Mouse (Mus musculus) CH12.LX (cell line): ENCODE results near the gene Cep57l1. TPM values are rescaled to one million over a fixed set of nuclear protein-coding genes. Genes with fewer than 3 reads are reported as not detected.

Source experiments
- DNase-seq: peaks from one replicate; pipeline ENCODE4 v3.0.0-alpha.2; 2013; ENCODE audit errors: extremely low read depth
- H3K27ac ChIP-seq: 2 replicates; pipeline ENCODE4 v1.5.1; 2012; ENCODE audit warnings: low read depth, mild to moderate bottlenecking, control low read depth, moderate library complexity; ENCODE audit not compliant: insufficient read depth
- H3K27me3 ChIP-seq: replicated peaks from 2 replicates; pipeline ENCODE3; 2012; ENCODE audit warnings: inconsistent platforms
- H3K36me3 ChIP-seq, 2 experiments: replicated peaks in 1 of 2; 2 replicates each; pipeline versions ENCODE3 to v1.6.1; 2012; ENCODE audit warnings: inconsistent platforms in 1 of 2, low read length in 1 of 2, mild to moderate bottlenecking in 1 of 2, mixed read lengths in 1 of 2, moderate library complexity in 1 of 2; ENCODE audit not compliant: control insufficient read depth in 1 of 2, insufficient read depth in 1 of 2
- H3K4me1 ChIP-seq, 2 experiments: 2 replicates each; pipeline ENCODE4 v1.6.1; 2012; ENCODE audit warnings: inconsistent platforms in 1 of 2, moderate library complexity in 1 of 2; ENCODE audit not compliant: insufficient read depth in 2 of 2, control insufficient read depth in 1 of 2
- H3K4me2 ChIP-seq: 2 replicates; pipeline ENCODE4 v1.6.1; 2012; ENCODE audit warnings: low read depth, mild to moderate bottlenecking, control low read depth; ENCODE audit not compliant: poor library complexity, insufficient read depth, severe bottlenecking
- H3K4me3 ChIP-seq, 3 experiments: fragments of 150-350 bp in 1 of 3; sonication (generic) in 1 of 3; replicated peaks in 1 of 3; 2 replicates each; pipeline versions ENCODE3 to v1.5.1; 2011 to 2012; ENCODE audit warnings: low read depth in 2 of 3, low read length in 2 of 3, mild to moderate bottlenecking in 2 of 3, moderate library complexity in 2 of 3, control low read depth in 1 of 3, improper control_type of control experiment in 1 of 3, inconsistent platforms in 1 of 3, mixed read lengths in 1 of 3; ENCODE audit not compliant: poor library complexity in 1 of 3
- H3K79me2 ChIP-seq: replicated peaks from 2 replicates; pipeline ENCODE4 v1.6.1; 2012; ENCODE audit warnings: mild to moderate bottlenecking, moderate library complexity; ENCODE audit not compliant: control insufficient read depth, poor library complexity, insufficient read depth, severe bottlenecking; ENCODE audit errors: extremely low read depth
- H3K9ac ChIP-seq: 2 replicates; pipeline ENCODE4 v1.6.1; 2012; ENCODE audit warnings: low read depth, mild to moderate bottlenecking, control low read depth, moderate library complexity; ENCODE audit not compliant: insufficient read depth
- H3K9me3 ChIP-seq: replicated peaks from 2 replicates; pipeline ENCODE3; 2012; ENCODE audit warnings: low read length, inconsistent platforms, mixed read lengths
- BHLHE40 ChIP-seq: IDR thresholded peaks from 2 replicates; pipeline ENCODE4 v1.6.1; 2011; ENCODE audit warnings: mild to moderate bottlenecking, low read depth, low read length, improper control_type of control experiment
- CHD2 ChIP-seq: IDR thresholded peaks from 2 replicates; pipeline ENCODE4 v1.6.1; 2011; ENCODE audit warnings: low read length, improper control_type of control experiment
- CTCF ChIP-seq, 2 experiments: IDR thresholded peaks in 1 of 2; conservative IDR thresholded peaks in 1 of 2; 2 replicates each; pipeline ENCODE4 v1.5.1; 2011 to 2012; ENCODE audit warnings: low read depth in 2 of 2, low read length in 2 of 2, improper control_type of control experiment in 1 of 2, inconsistent platforms in 1 of 2, mild to moderate bottlenecking in 1 of 2, moderate library complexity in 1 of 2
- E2F4 ChIP-seq: IDR thresholded peaks from 2 replicates; pipeline ENCODE4 v1.6.1; 2011; ENCODE audit warnings: low read depth, low read length, improper control_type of control experiment; ENCODE audit not compliant: insufficient replicate concordance
- ELF1 ChIP-seq: IDR thresholded peaks from 2 replicates; pipeline ENCODE4 v1.6.1; 2014; ENCODE audit warnings: low read depth, mild to moderate bottlenecking, inconsistent platforms, low read length, improper control_type of control experiment
- EP300 ChIP-seq: IDR thresholded peaks from 2 replicates; pipeline ENCODE4 v1.6.1; 2011; ENCODE audit warnings: low read length, improper control_type of control experiment
- ETS1 ChIP-seq: conservative IDR thresholded peaks from 2 replicates; pipeline ENCODE4 v1.6.1; 2012; ENCODE audit warnings: low read depth, mild to moderate bottlenecking, inconsistent platforms, low read length, improper control_type of control experiment, moderate library complexity
- GABPA ChIP-seq: IDR thresholded peaks from 2 replicates; pipeline ENCODE4 v1.6.1; 2012; ENCODE audit warnings: low read depth, low read length, improper control_type of control experiment, inconsistent platforms; ENCODE audit not compliant: insufficient replicate concordance
- KAT2A ChIP-seq: IDR thresholded peaks from 2 replicates; pipeline ENCODE4 v1.6.1; 2012; ENCODE audit warnings: low read length, improper control_type of control experiment, inconsistent platforms; ENCODE audit not compliant: insufficient replicate concordance
- MAX ChIP-seq: IDR thresholded peaks from 2 replicates; pipeline ENCODE4 v1.6.1; 2011; ENCODE audit warnings: low read length, improper control_type of control experiment
- MAZ ChIP-seq: IDR thresholded peaks from 2 replicates; pipeline ENCODE4 v1.6.1; 2012; ENCODE audit warnings: low read depth, mild to moderate bottlenecking, inconsistent platforms, low read length, improper control_type of control experiment, moderate library complexity
- MXI1 ChIP-seq: IDR thresholded peaks from 2 replicates; pipeline ENCODE4 v1.6.1; 2011; ENCODE audit warnings: mild to moderate bottlenecking, low read depth, low read length, improper control_type of control experiment
- NELFE ChIP-seq: IDR thresholded peaks from 2 replicates; pipeline ENCODE4 v1.6.1; 2011; ENCODE audit warnings: low read depth, low read length, improper control_type of control experiment
- NRF1 ChIP-seq: IDR thresholded peaks from 2 replicates; pipeline ENCODE4 v1.6.1; 2014; ENCODE audit warnings: low read depth, mild to moderate bottlenecking, inconsistent platforms, low read length, improper control_type of control experiment, moderate library complexity
- POLR2A ChIP-seq: IDR thresholded peaks from 2 replicates; pipeline ENCODE4 v1.6.1; 2011; ENCODE audit warnings: low read depth, mild to moderate bottlenecking, improper control_type of control experiment, low read length
- RAD21 ChIP-seq: IDR thresholded peaks from 2 replicates; pipeline ENCODE4 v1.6.1; 2011; ENCODE audit warnings: low read depth, mild to moderate bottlenecking, low read length, improper control_type of control experiment, moderate library complexity
- RCOR1 ChIP-seq: conservative IDR thresholded peaks from 2 replicates; pipeline ENCODE4 v1.6.1; 2012; ENCODE audit warnings: low read depth, mild to moderate bottlenecking, inconsistent platforms, low read length, improper control_type of control experiment
- UBTF ChIP-seq: IDR thresholded peaks from 2 replicates; pipeline ENCODE4 v1.6.1; 2012; ENCODE audit warnings: low read depth, mild to moderate bottlenecking, inconsistent platforms, low read length, improper control_type of control experiment, moderate library complexity
- ZC3H11A ChIP-seq: IDR thresholded peaks from 2 replicates; pipeline ENCODE4 v1.6.1; 2012; ENCODE audit warnings: low read depth, mild to moderate bottlenecking, inconsistent platforms, low read length, improper control_type of control experiment
- ZNF384 ChIP-seq: IDR thresholded peaks from 2 replicates; pipeline ENCODE4 v1.6.1; 2012; ENCODE audit warnings: low read depth, low read length, improper control_type of control experiment, inconsistent platforms
- dilution Hi-C: fragments of 300-500 bp; cut with MboI; formaldehyde crosslinking; loops from 2 replicates; pipeline ENCODE4 v1.14.3; 2020; ENCODE audit warnings: low sequenced_read_pairs; ENCODE audit not compliant: extremely low pct_unique_long_range_greater_than_20kb, extremely low pct_ligation_motif_present
- in situ Hi-C: fragments of 300-500 bp; cut with MboI; formaldehyde crosslinking; loops from 3 replicates; pipeline ENCODE4 v1.14.3; 2019; ENCODE audit warnings: low sequenced_read_pairs, low pct_ligation_motif_present, low pct_unique_long_range_greater_than_20kb, mixed read lengths
- polyA plus RNA-seq: library from polyadenylated mRNA; unstranded; fragments of >175 nt; gene quantifications from 2 replicates; pipeline ENCODE4 v1.2.1, GENCODE M21; 2012; ENCODE audit warnings: low read depth; ENCODE audit not compliant: insufficient read length
- total RNA-seq, 2 experiments: library from RNA; depleted of rRNA; stranded (reverse); fragments of 300-350 nt in 1 of 2; fragments of >200 nt in 1 of 2; gene quantifications; 2 replicates each; pipeline ENCODE4 v1.2.3; 2012 to 2014

Cep57l1 gene
- total and polyA plus RNA-seq, 3 experiments: 14.1 to 28.1 (median 19.4) TPM

- no peak overlapping the region for H3K27ac ChIP-seq
- H3K4me2 ChIP-seq: peak overlapping the region; percentile 0; the same call in 1 of the 2 replicates
- no peak overlapping the region for H3K9ac ChIP-seq
- no peak for DNase-seq
- in situ Hi-C loops: no loop called here
- H3K27me3 ChIP-seq: no peaks in the 10 kb centered on the region
- TF ChIP-seq CTCF (conservative IDR thresholded peaks at IDR 0.05 in 1 of 2, IDR thresholded peaks at IDR 0.05 in 1 of 2; ENCODE audit: low read depth in 2 of 2, low read length in 2 of 2) (no peak), EP300 (no peak), ZNF384 (no peak), ZC3H11A (no peak), CHD2 (no peak), NELFE (no peak), UBTF (no peak), NRF1 (no peak), BHLHE40 (no peak), ETS1 (no peak), KAT2A (no peak), POLR2A (no peak), RCOR1 (no peak), ELF1 (no peak), MAZ (no peak), E2F4 (no peak), GABPA (no peak)
- TF ChIP-seq, all 38 proteins: peak for 0
- Histone ChIP-seq H3K79me2 (0 out of 2 replicates have a peak, but pooled peaks cover 3% of the 10 kb centered on the region), H3K9me3 (no peaks in the 10 kb centered on the region), H3K36me3 (peaks cover 0 to 6% of the 10 kb centered on the region in 2 experiments), H3K4me1 (peaks cover 2 to 17% of the 10 kb centered on the region in 2 experiments; a peak in 3 of 4 replicates), H3K4me3 (no peak overlapping the region)
- dilution Hi-C loops: no loop called here
These were observed 42.4 kb downstream of the Cep57l1 start for GRCm38 (mm10) chr10:41767254-41767653.

DNA sequence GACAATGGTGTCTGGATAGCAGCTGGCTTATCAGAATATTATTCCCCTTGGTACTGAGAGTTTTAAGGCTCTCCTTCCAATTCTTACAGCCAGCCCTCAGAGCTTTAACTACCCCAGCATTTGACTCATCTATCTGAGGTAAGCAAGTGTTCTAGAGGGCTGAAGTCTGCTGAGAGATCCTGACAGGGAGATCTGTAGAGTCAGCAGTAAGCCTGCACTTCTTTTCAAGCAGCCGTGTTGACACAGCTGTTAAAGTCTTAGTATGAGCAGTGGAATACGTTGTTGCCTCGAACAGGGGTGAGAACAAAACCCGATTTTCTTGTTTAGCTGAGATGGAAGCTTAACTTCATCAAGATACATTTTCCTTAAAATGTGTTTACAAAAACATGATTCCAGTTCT, 43.4 kb downstream of the Cep57l1 start:
- H3K27me3 ChIP-seq: no peaks in the 10 kb centered on the region
- H3K27ac ChIP-seq: no peak overlapping the region
- peaks cover 2 to 17% of the 10 kb centered on the region in 2 experiments; a peak in 3 of 4 replicates for H3K4me1 ChIP-seq
- H3K79me2 ChIP-seq: 0 out of 2 replicates have a peak, but pooled peaks cover 3% of the 10 kb centered on the region
- no peak overlapping the region for H3K4me3 ChIP-seq
- peaks cover 0 to 9% of the 10 kb centered on the region in 2 experiments for H3K36me3 ChIP-seq
- dilution Hi-C loops: no loop called here
- H3K4me2 ChIP-seq: no peak overlapping the region
- no peak overlapping the region for H3K9ac ChIP-seq
- no peaks in the 10 kb centered on the region for H3K9me3 ChIP-seq
- no peak for DNase-seq
- TF ChIP-seq NELFE: no peak
- TF ChIP-seq MAX: no peak
- no peak for TF ChIP-seq MXI1
- TF ChIP-seq ZNF384: no peak
- no peak for TF ChIP-seq GABPA
- no peak for TF ChIP-seq RAD21
- in situ Hi-C loops: no loop called here
